Mouse (Mus musculus): ENCODE data around the gene Naa11.

GRCm38 (mm10) chr5:97382548-97383222 lies 9.5 kb downstream of the Naa11 start:
- no peak for TF ChIP-seq CTCF (IDR thresholded peaks at IDR 0.05; ENCODE audit: extremely low read depth, insufficient read depth, low read length)
- no peak for TF ChIP-seq POLR2A (IDR thresholded peaks at IDR 0.05; ENCODE audit: extremely low read depth, insufficient read depth, low read length)

All from cortical plate, adult 2 months (tissue).